Mouse (Mus musculus) midbrain, embryonic 13.5 days (tissue): ENCODE measurements around the gene Fam160b1. TPM values are rescaled to one million over a fixed set of nuclear protein-coding genes. Genes with fewer than 3 reads are reported as not detected.
A peak's percentile ranks its signal among the peaks of the same experiment; 100 is the strongest.

Source experiments
- ATAC-seq: fragments of 200-750 bp; cut with Nextera tagmentation; 2 replicates; pipeline ENCODE4 v1.8.0; 2017; ENCODE audit warnings: mild to moderate bottlenecking, moderate TSS enrichment, moderate library complexity
- H3K27ac ChIP-seq: fragments of 300-500 bp; sonication (generic); 2 replicates; pipeline ENCODE4 v1.5.1; 2015; ENCODE audit warnings: inconsistent platforms, mild to moderate bottlenecking, moderate library complexity
- H3K27me3 ChIP-seq: fragments of 300-500 bp; sonication (generic); 2 replicates; pipeline ENCODE4 v1.6.1; 2015; ENCODE audit warnings: mild to moderate bottlenecking, inconsistent platforms
- H3K36me3 ChIP-seq: fragments of 300-500 bp; sonication (generic); 2 replicates; pipeline ENCODE4 v1.6.1; 2015; ENCODE audit warnings: mild to moderate bottlenecking, inconsistent platforms
- H3K4me1 ChIP-seq: fragments of 300-500 bp; sonication (generic); replicated peaks from 2 replicates; pipeline ENCODE4 v1.6.1; 2015; ENCODE audit warnings: inconsistent platforms
- H3K4me2 ChIP-seq: fragments of 300-500 bp; sonication (generic); replicated peaks from 2 replicates; pipeline ENCODE4 v1.6.1; 2015; ENCODE audit warnings: moderate library complexity, mild to moderate bottlenecking, inconsistent platforms
- H3K4me3 ChIP-seq: fragments of 300-500 bp; sonication (generic); replicated peaks from 2 replicates; pipeline ENCODE4 v1.5.1; 2015; ENCODE audit warnings: mild to moderate bottlenecking, inconsistent platforms
- H3K9ac ChIP-seq: fragments of 300-500 bp; sonication (generic); replicated peaks from 2 replicates; pipeline ENCODE4 v1.6.1; 2015; ENCODE audit warnings: mild to moderate bottlenecking, inconsistent platforms
- H3K9me3 ChIP-seq: fragments of 300-500 bp; sonication (generic); 2 replicates; pipeline ENCODE4 v1.6.1; 2016; ENCODE audit warnings: mild to moderate bottlenecking, inconsistent platforms
- WGBS: fragments of 180-500 bp; shearing (Covaris S2); methylation state at CpG from one replicate; pipeline ENCODE4 v1.1.7; 2015; 5-methylcytosine and 5-hydroxymethylcytosine counted together
- polyA plus RNA-seq: library from polyadenylated mRNA; unstranded; fragments of >200 nt; fragmentation: Nextera tagmentation; extraction: Ambion mirVana; gene quantifications from 2 replicates; pipeline ENCODE4 v1.2.1, GENCODE M21; 2015

Gene Fam160b1
- polyA plus RNA-seq, 1 experiment from 2014 or later = 14.2 TPM

DNA sequence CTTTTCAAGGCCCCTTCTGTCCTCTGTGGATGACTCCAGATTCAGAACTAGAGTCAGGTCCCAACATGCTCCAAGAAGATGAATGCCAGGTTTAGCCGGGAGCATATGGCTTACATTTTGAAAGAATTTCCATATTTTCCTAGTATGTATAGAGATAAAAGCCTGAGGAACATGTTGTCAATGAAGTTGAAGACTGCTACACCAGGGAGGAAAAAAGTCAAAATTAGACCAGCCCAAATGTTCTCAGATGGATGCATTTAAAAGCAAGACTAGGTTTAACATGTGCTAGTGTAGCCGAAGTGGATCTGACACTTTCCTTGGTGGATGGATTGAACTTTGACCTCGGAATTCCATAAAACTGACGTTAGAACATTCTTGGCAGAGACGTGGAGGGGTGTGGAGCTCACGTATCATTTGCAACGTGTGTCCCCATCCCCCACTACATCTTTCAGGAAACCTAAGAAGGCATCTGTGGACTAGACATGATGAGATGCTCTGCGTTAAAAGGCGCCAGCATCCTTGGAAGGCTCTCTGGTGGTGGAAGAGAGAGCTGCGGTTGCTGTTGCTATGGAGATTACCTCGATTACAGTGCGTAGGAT, 8.0 kb upstream of the Fam160b1 start:
- Histone ChIP-seq H3K27me3 (no peaks in the 10 kb centered on the region), H3K36me3 (no peaks in the 10 kb centered on the region), H3K9me3 (peaks cover 6% of the 10 kb centered on the region; the same call in 1 of the 2 replicates), H3K27ac (no peak overlapping the region), H3K4me2 (no peak overlapping the region), H3K9ac (no peak overlapping the region), H3K4me3 (no peak overlapping the region), H3K4me1 (peaks cover 6% of the 10 kb centered on the region; the same call in 1 of the 2 replicates)
- no peak for ATAC-seq
- WGBS = 93% methylated on average over 12 of the region's 12 CpGs

- Histone ChIP-seq H3K27me3 (no peaks in the 10 kb centered on the region), H3K4me1 (peaks cover 6% of the 10 kb centered on the region; the same call in 1 of the 2 replicates), H3K9me3 (no peaks in the 10 kb centered on the region), H3K9ac (no peak overlapping the region), H3K27ac (no peak overlapping the region), H3K4me2 (no peak overlapping the region), H3K4me3 (no peak overlapping the region), H3K36me3 (no peaks in the 10 kb centered on the region)
- no peak for ATAC-seq
- WGBS = 83% methylated on average over 10 of the region's 10 CpGs
Observed at GRCm38 (mm10) chr19:57353228-57353627, 7.3 kb upstream of the Fam160b1 start.

DNA sequence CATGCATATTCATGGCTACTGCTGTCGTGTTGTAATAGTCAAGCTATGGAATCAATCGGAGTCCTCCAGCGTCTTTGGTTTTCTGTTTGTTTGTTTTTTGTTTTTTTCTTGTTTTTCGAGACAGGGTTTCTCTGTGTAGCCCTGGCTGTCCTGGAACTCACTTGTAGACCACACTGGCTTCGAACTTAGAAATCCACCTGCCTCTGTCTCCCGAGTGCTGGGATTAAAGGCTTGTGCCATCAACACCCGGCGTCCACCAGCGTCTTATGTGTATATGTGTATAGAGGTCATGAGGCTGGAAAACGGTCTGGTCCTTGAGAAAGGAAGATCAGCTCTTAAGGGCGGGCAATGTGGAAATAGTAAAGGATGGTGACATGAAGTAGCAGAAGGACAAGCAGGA, 6.4 kb upstream of the Fam160b1 start:
- no peaks in the 10 kb centered on the region for H3K9me3 ChIP-seq
- H3K36me3 ChIP-seq = no peaks in the 10 kb centered on the region
- H3K9ac ChIP-seq = no peak overlapping the region
- 92% methylated on average over 11 of the region's 11 CpGs for WGBS
- H3K27ac ChIP-seq = no peak overlapping the region
- no peak overlapping the region for H3K4me3 ChIP-seq
- no peak overlapping the region for H3K4me2 ChIP-seq
- peaks cover 9% of the 10 kb centered on the region for H3K4me1 ChIP-seq
- no peaks in the 10 kb centered on the region for H3K27me3 ChIP-seq
- no peak for ATAC-seq

- no peaks in the 10 kb centered on the region for H3K27me3 ChIP-seq
- no peak overlapping the region for H3K9ac ChIP-seq
- no peaks in the 10 kb centered on the region for H3K36me3 ChIP-seq
- H3K9me3 ChIP-seq = no peaks in the 10 kb centered on the region
- 88% methylated on average over 6 of the region's 6 CpGs for WGBS
- H3K4me2 ChIP-seq = no peak overlapping the region
- no peak for ATAC-seq
- no peak overlapping the region for H3K27ac ChIP-seq
- peaks cover 16% of the 10 kb centered on the region for H3K4me1 ChIP-seq
- no peak overlapping the region for H3K4me3 ChIP-seq
Observed at GRCm38 (mm10) chr19:57354715-57355114, 5.8 kb upstream of the Fam160b1 start.

GRCm38 (mm10) chr19:57355451-57356251, 4.8 kb upstream of the Fam160b1 start:
- H3K4me2 ChIP-seq = no peak overlapping the region
- H3K4me3 ChIP-seq = no peak overlapping the region
- 82% methylated on average over 16 of the region's 16 CpGs for WGBS
- H3K9ac ChIP-seq = no peak overlapping the region
- ATAC-seq = no peak
- H3K36me3 ChIP-seq = no peaks in the 10 kb centered on the region
- H3K27me3 ChIP-seq = no peaks in the 10 kb centered on the region
- H3K9me3 ChIP-seq = no peaks in the 10 kb centered on the region
- H3K27ac ChIP-seq = peak overlapping the region; percentile 25; the same call in 1 of the 2 replicates
- peaks cover 22% of the 10 kb centered on the region for H3K4me1 ChIP-seq

GRCm38 (mm10) chr19:57356273-57356672, 4.2 kb upstream of the Fam160b1 start:
- H3K4me3 ChIP-seq = no peak overlapping the region
- ATAC-seq = no peak
- H3K27me3 ChIP-seq = no peaks in the 10 kb centered on the region
- H3K9me3 ChIP-seq = no peaks in the 10 kb centered on the region
- 87% methylated on average over 7 of the region's 7 CpGs for WGBS
- no peak overlapping the region for H3K4me2 ChIP-seq
- H3K27ac ChIP-seq = no peak overlapping the region; the same call in 1 of the 2 replicates
- peaks cover 22% of the 10 kb centered on the region for H3K4me1 ChIP-seq
- H3K9ac ChIP-seq = no peak overlapping the region
- H3K36me3 ChIP-seq = no peaks in the 10 kb centered on the region

DNA sequence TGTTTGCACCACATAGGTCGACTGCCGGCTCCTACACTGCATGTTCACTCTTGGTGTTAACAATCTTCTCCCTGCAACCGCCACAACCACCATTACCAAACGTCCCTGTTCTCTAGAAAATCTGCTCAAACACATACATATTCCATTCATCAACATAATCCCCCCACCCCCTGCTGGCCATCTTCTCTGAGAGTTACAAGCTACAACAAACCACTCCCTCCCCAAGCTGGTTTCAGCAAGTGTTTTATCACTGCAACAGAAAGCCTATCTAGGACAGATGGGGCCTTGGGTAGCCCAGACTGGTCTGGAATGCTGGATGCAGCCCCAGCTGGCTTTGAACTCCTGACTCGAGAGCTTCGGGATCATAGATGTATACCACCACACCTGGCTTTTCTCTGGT, 3.2 kb upstream of the Fam160b1 start:
- Histone ChIP-seq H3K27me3 (no peaks in the 10 kb centered on the region), H3K9ac (no peak overlapping the region), H3K4me2 (no peak overlapping the region), H3K36me3 (no peaks in the 10 kb centered on the region), H3K9me3 (no peaks in the 10 kb centered on the region), H3K4me3 (no peak overlapping the region), H3K4me1 (peaks cover 25% of the 10 kb centered on the region), H3K27ac (no peak overlapping the region)
- no peak for ATAC-seq
- 74% methylated on average over 6 of the region's 6 CpGs for WGBS

DNA sequence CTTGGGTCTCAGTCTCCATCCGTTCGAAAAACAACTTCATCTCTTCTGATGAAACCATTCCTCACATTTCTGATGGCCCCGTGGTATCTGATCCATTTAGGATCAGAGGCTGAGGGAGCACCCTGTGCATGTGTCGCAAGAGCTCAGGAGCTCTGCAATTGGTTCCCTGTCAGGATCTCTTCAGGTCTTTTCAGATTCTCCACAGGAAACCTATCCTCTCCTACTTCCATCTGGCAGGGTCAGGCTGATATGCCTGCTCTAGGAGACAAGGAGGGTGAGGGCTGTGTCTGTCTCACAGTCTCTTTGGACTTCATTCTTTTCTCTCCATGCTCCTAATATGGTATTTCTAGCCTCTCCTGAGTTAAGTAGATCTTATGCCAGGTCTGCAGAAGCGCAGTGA, 2.7 kb upstream of the Fam160b1 start:
- Histone ChIP-seq H3K4me1 (peaks cover 30% of the 10 kb centered on the region), H3K9me3 (no peaks in the 10 kb centered on the region), H3K4me2 (no peak overlapping the region), H3K27me3 (no peaks in the 10 kb centered on the region), H3K4me3 (no peak overlapping the region), H3K36me3 (no peaks in the 10 kb centered on the region), H3K9ac (no peak overlapping the region), H3K27ac (no peak overlapping the region; the same call in 1 of the 2 replicates)
- no peak for ATAC-seq
- 89% methylated on average over 5 of the region's 5 CpGs for WGBS

- Histone ChIP-seq H3K36me3 (no peaks in the 10 kb centered on the region), H3K4me1 (peaks cover 35% of the 10 kb centered on the region), H3K27me3 (no peaks in the 10 kb centered on the region), H3K4me2 (no peak overlapping the region), H3K27ac (no peak overlapping the region; the same call in 1 of the 2 replicates), H3K4me3 (no peak overlapping the region), H3K9ac (no peak overlapping the region), H3K9me3 (no peaks in the 10 kb centered on the region)
- ATAC-seq = no peak
- 75% methylated on average over 12 of the region's 12 CpGs for WGBS
Observed at GRCm38 (mm10) chr19:57358322-57358721, 2.2 kb upstream of the Fam160b1 start.

DNA sequence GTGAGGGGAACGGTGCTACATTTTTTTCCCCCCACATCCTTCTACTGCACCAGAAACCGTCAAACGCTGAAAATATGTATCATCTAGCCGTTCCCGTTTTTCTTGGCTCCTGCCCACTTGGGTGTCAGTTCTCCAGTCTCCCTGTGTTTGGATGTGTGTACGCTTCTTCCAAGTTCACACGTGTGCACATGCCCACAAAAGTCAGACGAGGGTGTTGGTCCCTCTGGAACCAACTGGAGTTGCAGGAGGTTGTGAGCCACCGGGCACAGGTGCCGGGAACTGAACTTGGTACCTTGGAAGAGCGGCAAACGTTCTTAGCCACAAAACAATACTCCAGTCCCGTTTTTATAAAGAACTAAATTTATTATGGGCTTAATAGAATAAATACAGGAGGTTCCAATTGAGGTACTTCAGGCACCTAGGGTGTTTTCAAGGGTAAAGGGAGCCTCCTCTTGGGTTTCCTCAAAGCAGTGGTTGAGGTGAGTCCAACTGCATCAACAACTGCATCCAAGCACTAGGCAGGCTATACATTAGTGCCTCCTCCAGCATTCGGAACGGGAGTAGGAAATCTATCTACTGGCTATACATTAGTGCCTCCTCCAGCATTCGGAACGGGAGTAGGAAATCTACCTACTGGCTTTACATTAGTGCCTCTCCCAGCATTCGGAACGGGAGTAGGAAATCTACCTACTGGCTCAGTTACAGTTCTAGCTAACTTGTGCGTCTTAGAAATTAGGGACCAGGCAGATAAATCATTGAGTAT, 1.5 kb upstream of the Fam160b1 start:
- 95% methylated on average over 20 of the region's 20 CpGs for whole genome bisulfite sequencing
- H3K9me3 ChIP-seq = no peaks in the 10 kb centered on the region
- H3K4me1 ChIP-seq = peaks cover 42% of the 10 kb centered on the region
- no peak overlapping the region for H3K4me3 ChIP-seq
- H3K36me3 ChIP-seq = no peaks in the 10 kb centered on the region
- H3K27ac ChIP-seq = no peak overlapping the region
- no peaks in the 10 kb centered on the region for H3K27me3 ChIP-seq
- 0 out of 2 replicates have a peak overlapping the region, but pooled peaks have one; percentile 69 for H3K4me2 ChIP-seq
- no peak for ATAC-seq
- no peak overlapping the region for H3K9ac ChIP-seq

DNA sequence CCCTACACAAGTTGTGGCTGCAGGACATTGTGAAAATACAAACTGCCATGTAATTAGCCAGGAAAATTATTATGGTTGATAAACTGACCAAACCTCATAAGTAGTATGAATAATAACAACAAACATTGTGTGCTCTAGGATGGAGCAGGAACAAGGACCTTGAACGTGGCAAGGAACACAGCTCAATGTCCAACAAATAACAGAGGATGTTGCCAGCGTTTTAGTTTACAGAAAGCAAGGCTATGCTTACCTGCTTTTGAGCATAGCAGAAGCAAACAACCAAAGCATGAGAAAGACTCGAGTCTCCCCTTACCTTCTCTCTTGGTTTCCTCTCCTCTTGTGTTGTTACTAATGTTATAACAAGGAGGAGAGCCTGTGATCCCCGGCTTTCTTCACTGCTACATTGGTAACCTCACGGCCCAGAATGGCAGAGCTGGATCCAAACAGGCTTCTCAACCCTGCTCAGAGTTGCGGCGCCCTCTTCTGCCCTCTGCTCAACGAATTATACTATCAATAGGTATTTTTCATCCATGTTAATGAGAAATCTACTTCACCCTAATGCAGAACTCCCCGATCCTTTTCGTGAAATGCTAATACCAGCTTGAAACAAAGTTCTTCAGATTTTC, 666 bp upstream of the Fam160b1 start:
- Histone ChIP-seq H3K9ac (peak overlapping the region; percentile 98), H3K4me2 (peak overlapping the region; percentile 69), H3K4me1 (peaks cover 50% of the 10 kb centered on the region), H3K4me3 (peak overlapping the region; percentile 93), H3K9me3 (no peaks in the 10 kb centered on the region), H3K27ac (peak overlapping the region; percentile 97), H3K27me3 (no peaks in the 10 kb centered on the region), H3K36me3 (no peaks in the 10 kb centered on the region)
- no peak for ATAC-seq
- 44% methylated on average over 10 of the region's 10 CpGs for WGBS
